Mouse (Mus musculus) ES-E14 (cell line): ENCODE results near the gene Fgf2. TPM values are rescaled to one million over a fixed set of nuclear protein-coding genes. Genes with fewer than 3 reads are reported as not detected.

Experiments
- DNase-seq: peaks from one replicate; pipeline ENCODE4 v3.0.0-alpha.2; 2013; ENCODE audit warnings: low read depth, low spot score
- H3K27ac ChIP-seq: 2 replicates; pipeline ENCODE4 v1.5.1; 2012; ENCODE audit warnings: low read depth, mild to moderate bottlenecking, low read length, moderate library complexity, mixed read lengths; ENCODE audit not compliant: poor library complexity, insufficient read depth, severe bottlenecking
- H3K36me3 ChIP-seq: 2 replicates; pipeline ENCODE4 v1.6.1; 2012; ENCODE audit warnings: mild to moderate bottlenecking, low read length, moderate library complexity, mixed read lengths; ENCODE audit not compliant: control insufficient read depth, poor library complexity, insufficient read depth, severe bottlenecking
- H3K4me1 ChIP-seq, 2 experiments: fragments of 150-350 bp in 1 of 2; sonication (generic) in 1 of 2; 2 replicates each; pipeline ENCODE4 v1.6.1; 2012; ENCODE audit warnings: low read length in 2 of 2, mild to moderate bottlenecking in 1 of 2, mixed read lengths in 1 of 2; ENCODE audit not compliant: control insufficient read depth in 2 of 2, insufficient read depth in 2 of 2, poor library complexity in 1 of 2
- H3K4me3 ChIP-seq, 2 experiments: fragments of 150-350 bp in 1 of 2; sonication (generic) in 1 of 2; 2 replicates each; pipeline ENCODE4 v1.5.1; 2012; ENCODE audit warnings: low read length in 2 of 2, low read depth in 1 of 2, mild to moderate bottlenecking in 1 of 2, mixed read lengths in 1 of 2; ENCODE audit not compliant: insufficient read depth in 1 of 2, poor library complexity in 1 of 2, severe bottlenecking in 1 of 2
- H3K9ac ChIP-seq: 2 replicates; pipeline ENCODE4 v1.6.1; 2012; ENCODE audit warnings: low read depth, mild to moderate bottlenecking, low read length, mixed read lengths; ENCODE audit not compliant: poor library complexity, insufficient read depth, severe bottlenecking
- H3K9me3 ChIP-seq: fragments of 150-350 bp; sonication (generic); 2 replicates; pipeline ENCODE4 v1.6.1; 2012; ENCODE audit warnings: low read depth, mild to moderate bottlenecking, low read length; ENCODE audit not compliant: control insufficient read depth, insufficient read depth
- CHD2 ChIP-seq: IDR thresholded peaks from 2 replicates; pipeline ENCODE4 v1.6.1; 2014; ENCODE audit warnings: mild to moderate bottlenecking, low read depth, low read length, inconsistent platforms
- HCFC1 ChIP-seq: IDR thresholded peaks from 2 replicates; pipeline ENCODE4 v1.6.1; 2012; ENCODE audit warnings: low read length, inconsistent platforms, borderline replicate concordance; ENCODE audit not compliant: insufficient read depth
- MAFK ChIP-seq: IDR thresholded peaks from 2 replicates; pipeline ENCODE4 v1.6.1; 2014; ENCODE audit warnings: mild to moderate bottlenecking, low read depth, low read length, inconsistent platforms; ENCODE audit not compliant: insufficient read depth
- ZC3H11A ChIP-seq: IDR thresholded peaks from 2 replicates; pipeline ENCODE4 v1.6.1; 2012; ENCODE audit warnings: low read depth, mild to moderate bottlenecking, inconsistent platforms, low read length, borderline replicate concordance
- ZNF384 ChIP-seq: IDR thresholded peaks from 2 replicates; pipeline ENCODE4 v1.6.1; 2012; ENCODE audit warnings: low read depth, low read length, inconsistent platforms
- in situ Hi-C, 2 experiments: fragments of 600-800 bp; cut with MboI; formaldehyde crosslinking; loops; one replicate each; pipeline ENCODE4 v1.15.1; 2025; ENCODE audit warnings: low sequenced_read_pairs in 2 of 2, inconsistent platforms in 1 of 2; ENCODE audit not compliant: unreplicated experiment in 2 of 2
- total RNA-seq: library from RNA; depleted of rRNA; stranded (reverse); fragments of 300-350 nt; gene quantifications from 2 replicates; pipeline ENCODE4 v1.2.3, GENCODE M21; 2012

Gene Fgf2
- total RNA-seq, 1 experiment, result 0.45 TPM

- Histone ChIP-seq H3K27ac (no peak overlapping the region), H3K36me3 (no peaks in the 10 kb centered on the region), H3K4me1 (no peaks in the 10 kb centered on the region), H3K9me3 (no peaks in the 10 kb centered on the region), H3K4me3 (no peak overlapping the region), H3K9ac (no peak overlapping the region)
- DNase-seq, result no peak
- TF ChIP-seq ZNF384 (no peak), CHD2 (no peak), MAFK (no peak), HCFC1 (no peak), ZC3H11A (no peak)
- in situ Hi-C loops, result no loop called here
These were observed 17.0 kb downstream of the Fgf2 start for GRCm38 (mm10) chr3:37365144-37365543.

- DNase-seq, result no peak
These were observed 17.8 kb downstream of the Fgf2 start for GRCm38 (mm10) chr3:37365976-37366375.

GRCm38 (mm10) chr3:37366381-37367053 is 18.4 kb downstream of the Fgf2 start:
- Histone ChIP-seq H3K9ac (no peak overlapping the region), H3K36me3 (no peaks in the 10 kb centered on the region), H3K9me3 (no peaks in the 10 kb centered on the region), H3K4me3 (no peak overlapping the region), H3K4me1 (no peaks in the 10 kb centered on the region), H3K27ac (no peak overlapping the region)
- no peak for TF ChIP-seq MAFK
- TF ChIP-seq CHD2, result no peak
- TF ChIP-seq HCFC1, result no peak
- no peak for TF ChIP-seq ZC3H11A
- TF ChIP-seq ZNF384, result no peak
- no peak for DNase-seq
- in situ Hi-C loops, result no loop called here

More at GRCm38 (mm10) chr3:37365976-37366375, 17.8 kb downstream of the Fgf2 start:
- H3K4me1 ChIP-seq, result no peaks in the 10 kb centered on the region
- no peaks in the 10 kb centered on the region for H3K36me3 ChIP-seq
- no peak overlapping the region for H3K9ac ChIP-seq
- H3K4me3 ChIP-seq, result no peak overlapping the region
- H3K9me3 ChIP-seq, result no peaks in the 10 kb centered on the region
- in situ Hi-C loops, result no loop called here
- H3K27ac ChIP-seq, result no peak overlapping the region
- TF ChIP-seq CHD2, result no peak
- TF ChIP-seq MAFK, result no peak
- no peak for TF ChIP-seq ZNF384
- no peak for TF ChIP-seq ZC3H11A
- TF ChIP-seq HCFC1, result no peak

GRCm38 (mm10) chr3:37370407-37370806 is 22.3 kb downstream of the Fgf2 start:
- no peak for TF ChIP-seq ZNF384
- TF ChIP-seq HCFC1, result no peak
- no peak for TF ChIP-seq ZC3H11A
- TF ChIP-seq CHD2, result no peak
- no peak for TF ChIP-seq MAFK
- in situ Hi-C loops, result no loop called here
- H3K4me3 ChIP-seq, result no peak overlapping the region
- no peaks in the 10 kb centered on the region for H3K4me1 ChIP-seq
- H3K9me3 ChIP-seq, result no peaks in the 10 kb centered on the region
- no peak overlapping the region for H3K9ac ChIP-seq
- no peak for DNase-seq
- no peak overlapping the region for H3K27ac ChIP-seq
- H3K36me3 ChIP-seq, result no peaks in the 10 kb centered on the region

- no peaks in the 10 kb centered on the region for H3K36me3 ChIP-seq
- no peaks in the 10 kb centered on the region for H3K9me3 ChIP-seq
- no peaks in the 10 kb centered on the region for H3K4me1 ChIP-seq
- no peak overlapping the region for H3K4me3 ChIP-seq
- in situ Hi-C loops, result no loop called here
- H3K27ac ChIP-seq, result no peak overlapping the region
- no peak for DNase-seq
- no peak overlapping the region for H3K9ac ChIP-seq
- TF ChIP-seq ZC3H11A, result no peak
- TF ChIP-seq MAFK, result no peak
- no peak for TF ChIP-seq CHD2
- TF ChIP-seq HCFC1, result no peak
- TF ChIP-seq ZNF384, result no peak
These were observed 25.6 kb downstream of the Fgf2 start for GRCm38 (mm10) chr3:37373712-37374111.
